Mouse (Mus musculus) adrenal gland, postnatal 14 days (tissue): ENCODE measurements around the gene Mup19. TPM values are rescaled to one million over a fixed set of nuclear protein-coding genes. Genes with fewer than 3 reads are reported as not detected.
"Not testable (repeated sequence)": the region's sequence is repeated elsewhere in the genome, so short reads cannot be mapped to it uniquely, and the experiment has no call there.

Source experiments
- DNase-seq: peaks from one replicate; pipeline ENCODE4 v3.0.0; 2021; ENCODE audit warnings: mixed read lengths
- long read RNA-seq, 2 experiments: library from polyadenylated mRNA; stranded (forward); transcript quantifications; one replicate each; pipeline ENCODE4 v2.0.0; 2021
- total RNA-seq: library from RNA; stranded (reverse); gene quantifications from 2 replicates; pipeline ENCODE4 v1.2.3, GENCODE M21; 2021

The Mup19 gene
- not detected in 2 replicates for total RNA-seq
- long read RNA-seq, experiment 1: 0 reads
- long read RNA-seq, experiment 2: 0 reads

DNA sequence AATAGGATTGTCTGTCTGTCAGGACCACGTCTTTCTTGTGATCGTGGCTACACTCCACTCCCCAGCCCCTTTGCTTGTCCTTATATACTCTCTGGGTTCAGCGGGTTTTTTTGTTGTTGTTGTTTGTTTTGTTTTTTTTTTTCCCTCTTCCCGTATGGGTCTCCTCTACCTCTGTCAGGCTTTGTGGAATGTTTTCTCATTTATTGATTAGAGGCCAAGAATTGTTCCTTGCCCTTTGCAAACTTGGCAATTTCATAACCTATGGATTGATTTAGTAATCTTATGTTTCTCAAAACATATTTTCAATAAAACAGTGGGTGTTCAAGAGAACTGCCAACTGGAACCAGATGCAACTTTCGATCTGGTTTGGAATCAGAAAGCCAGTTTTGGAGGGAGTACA is at the start of gene Mup19:
TSS of gene Mup19 (minus strand) at position 101 of the 400 bp plus-strand sequence.
- not testable (repeated sequence) for DNase-seq

DNA sequence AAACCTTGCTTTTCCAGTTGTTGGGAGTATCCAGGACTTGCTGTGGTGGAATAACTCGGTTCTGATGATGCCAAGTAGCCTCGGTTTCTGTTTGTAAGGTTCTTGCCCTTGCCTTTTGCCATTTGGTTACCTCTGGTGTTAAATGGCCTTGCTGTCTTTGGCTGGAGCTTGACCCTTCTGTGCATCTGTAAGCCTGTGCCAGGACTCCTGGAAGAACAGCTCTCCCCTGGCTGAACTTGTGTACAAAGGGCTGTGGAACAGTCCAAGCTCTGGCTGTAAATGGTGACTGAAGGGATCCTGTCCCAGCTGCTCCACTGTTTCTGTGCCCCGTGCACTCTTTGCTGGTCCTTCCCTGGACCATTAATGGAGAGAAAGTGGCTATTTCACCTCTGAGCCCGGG is 47.1 kb upstream of the Mup19 start:
- no peak for DNase-seq

DNA sequence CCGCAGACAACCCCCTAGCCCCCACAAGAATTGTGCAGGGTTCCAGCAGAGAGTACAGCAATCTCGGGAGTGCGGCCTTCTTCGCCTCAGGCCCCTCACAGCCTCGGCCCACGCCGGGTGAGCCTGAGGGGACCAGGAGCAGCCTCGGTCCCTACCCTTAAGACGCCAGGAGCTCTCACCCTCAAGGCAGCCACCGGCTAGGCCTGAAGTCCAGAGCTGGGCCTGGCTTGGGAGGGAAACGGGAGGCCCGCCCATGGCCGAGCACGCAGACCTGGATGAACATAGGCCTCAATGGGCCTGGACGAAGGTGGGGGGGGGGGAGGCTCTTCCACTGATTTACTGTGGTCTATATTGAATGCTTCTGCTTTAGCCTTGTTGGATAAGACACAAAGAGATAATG is 41.1 kb upstream of the Mup19 start:
- DNase-seq: no peak

DNA sequence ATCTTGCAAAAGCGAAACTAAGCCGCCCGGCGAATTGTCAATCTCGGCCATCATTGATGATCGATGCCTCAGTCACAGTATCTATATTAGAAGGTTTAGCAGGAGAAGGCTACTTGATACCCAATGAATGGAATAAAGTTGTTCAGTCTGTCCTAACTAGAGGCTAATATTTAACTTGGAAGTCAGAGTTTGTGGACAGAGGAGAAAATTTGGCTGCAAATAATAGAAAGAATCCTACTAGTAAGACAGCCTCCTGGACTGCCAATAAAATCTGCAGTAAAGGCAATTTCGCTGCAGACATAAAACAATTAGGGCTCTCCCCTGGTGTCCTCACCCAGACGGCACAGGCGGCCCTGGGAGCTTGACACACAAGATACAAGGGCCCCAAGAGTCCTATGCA is 40.5 kb upstream of the Mup19 start:
- not testable (repeated sequence) for DNase-seq

DNA sequence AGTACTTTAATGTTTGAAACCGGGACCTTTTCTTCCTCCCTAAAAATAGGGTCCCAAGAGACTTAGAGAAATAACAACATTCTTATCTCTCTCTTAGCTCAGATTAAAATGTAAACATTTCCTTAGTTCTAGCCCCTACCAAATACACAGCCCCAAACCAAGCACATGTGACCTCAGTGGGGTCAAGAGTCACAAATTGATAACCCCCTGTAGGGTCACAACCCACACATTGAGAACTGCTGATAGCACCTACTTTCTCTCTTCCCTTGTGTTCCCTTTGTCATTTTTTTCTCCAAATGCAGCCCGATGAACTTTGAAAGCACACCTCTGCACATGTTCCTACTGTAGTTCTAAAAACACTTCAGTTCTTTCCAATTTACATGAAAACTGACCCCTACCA is 33.5 kb upstream of the Mup19 start:
- no peak for DNase-seq

DNA sequence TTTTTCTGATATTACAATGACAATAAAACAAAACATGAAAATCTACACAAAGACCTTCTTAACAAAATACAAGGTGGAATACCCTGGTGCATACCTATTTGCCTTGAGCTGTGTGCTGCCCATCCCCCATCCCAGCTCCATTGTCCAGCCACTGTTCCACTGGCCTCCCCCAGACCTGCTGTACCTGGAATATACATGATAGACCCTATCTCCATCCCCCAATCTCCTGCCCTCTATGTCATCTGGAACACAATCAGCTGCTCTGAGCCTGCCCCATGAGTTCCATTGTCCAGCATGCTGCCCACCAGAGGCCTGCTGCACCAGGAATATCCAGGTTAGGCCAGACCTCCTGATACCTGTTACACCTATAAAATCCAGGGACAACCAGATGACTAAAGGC is 31.4 kb upstream of the Mup19 start:
- no peak for DNase-seq

DNA sequence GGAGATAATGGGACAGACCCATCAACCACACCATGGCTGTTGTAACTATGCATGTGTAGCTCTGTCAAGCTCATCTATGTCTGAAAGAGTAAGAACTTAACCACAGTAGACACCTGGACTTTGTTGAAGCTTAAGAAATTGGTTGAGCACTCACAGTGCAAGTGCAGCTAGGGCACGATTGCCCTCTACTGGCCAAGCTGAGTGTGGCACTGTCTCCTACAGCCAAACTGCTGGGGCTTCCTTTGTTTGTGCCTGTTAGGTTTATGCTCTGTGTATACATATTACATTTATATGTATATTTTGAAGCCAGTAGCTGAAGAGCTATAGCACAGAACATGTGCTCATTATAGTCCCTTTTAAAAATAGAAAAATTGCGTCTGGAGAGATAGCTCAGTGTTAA is 29.1 kb upstream of the Mup19 start:
- DNase-seq: peak; percentile 57

DNA sequence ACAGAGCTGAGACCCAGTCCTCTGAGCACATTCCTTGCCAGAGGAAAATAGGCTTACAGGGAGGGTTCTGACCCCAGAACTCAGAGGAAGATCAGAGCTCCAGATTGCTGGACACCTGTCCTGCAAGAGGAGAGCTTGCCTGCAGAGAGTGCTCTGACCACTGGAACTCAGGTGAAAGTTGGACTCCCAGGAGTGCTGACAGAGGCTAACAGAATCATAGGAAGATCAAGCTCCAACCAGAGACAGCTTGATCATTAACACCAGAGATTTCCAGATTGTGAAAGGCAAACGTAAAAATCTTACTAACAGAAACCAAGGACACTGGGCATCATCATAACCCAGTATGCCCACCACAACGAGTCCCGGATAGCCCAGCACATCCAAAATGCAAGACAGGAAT is 26.9 kb upstream of the Mup19 start:
- not testable (repeated sequence) for DNase-seq

DNA sequence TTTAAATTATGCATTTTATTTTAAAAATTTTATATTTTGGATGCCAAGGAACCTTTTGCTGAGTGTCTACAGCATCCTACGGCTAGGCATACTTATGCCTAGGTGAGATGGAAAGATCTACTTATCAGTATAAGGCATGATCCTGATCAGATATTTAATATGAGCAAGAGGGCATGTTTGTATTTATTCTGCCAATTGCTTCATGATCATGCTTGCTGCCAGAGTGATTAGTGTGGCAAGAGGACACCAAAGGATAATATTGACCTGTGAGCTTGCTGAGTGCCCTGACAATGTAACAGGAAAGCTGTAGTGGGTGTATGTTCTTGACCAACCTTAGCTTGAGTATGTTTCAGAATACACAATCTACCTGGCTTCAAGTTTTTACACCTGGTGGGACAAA is 7.6 kb upstream of the Mup19 start:
- DNase-seq: not testable (repeated sequence)

DNA sequence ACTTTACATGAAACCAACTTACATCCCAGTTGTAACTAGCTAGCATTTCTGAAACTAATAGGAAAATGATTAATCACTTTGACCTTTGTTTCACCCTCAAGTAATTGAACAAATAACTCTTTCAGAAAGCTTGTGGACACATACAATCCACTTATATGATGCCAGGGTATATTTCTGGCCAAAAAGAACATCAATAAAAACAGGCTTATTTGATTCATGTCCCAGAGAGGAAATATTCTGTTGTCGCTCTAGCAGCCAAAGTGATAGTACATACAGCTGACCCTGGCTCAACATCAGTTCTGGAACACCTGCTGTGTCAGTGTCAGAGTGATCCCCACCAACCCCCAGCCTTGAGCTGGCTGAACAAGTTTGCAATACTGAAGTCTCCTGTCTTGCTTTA is 2.2 kb upstream of the Mup19 start:
- DNase-seq: not testable (repeated sequence)

Other genes starting within 250 kb of the Mup19 start
- not detected in 2 replicates for gene Mup17, start 186.4 kb downstream of the Mup19 start, total RNA-seq
- not detected in 2 replicates for gene Mup18, start 108.1 kb downstream of the Mup19 start, total RNA-seq
- gene Mup5, start 53.0 kb upstream of the Mup19 start, total RNA-seq: not detected in 2 replicates